Mouse (Mus musculus): ENCODE data around the gene Med18. TPM values are rescaled to one million over a fixed set of nuclear protein-coding genes. Genes with fewer than 3 reads are reported as not detected.

The Med18 gene
- polyA plus RNA-seq, 1 experiment from 2014 or later: 11.3 TPM

DNA sequence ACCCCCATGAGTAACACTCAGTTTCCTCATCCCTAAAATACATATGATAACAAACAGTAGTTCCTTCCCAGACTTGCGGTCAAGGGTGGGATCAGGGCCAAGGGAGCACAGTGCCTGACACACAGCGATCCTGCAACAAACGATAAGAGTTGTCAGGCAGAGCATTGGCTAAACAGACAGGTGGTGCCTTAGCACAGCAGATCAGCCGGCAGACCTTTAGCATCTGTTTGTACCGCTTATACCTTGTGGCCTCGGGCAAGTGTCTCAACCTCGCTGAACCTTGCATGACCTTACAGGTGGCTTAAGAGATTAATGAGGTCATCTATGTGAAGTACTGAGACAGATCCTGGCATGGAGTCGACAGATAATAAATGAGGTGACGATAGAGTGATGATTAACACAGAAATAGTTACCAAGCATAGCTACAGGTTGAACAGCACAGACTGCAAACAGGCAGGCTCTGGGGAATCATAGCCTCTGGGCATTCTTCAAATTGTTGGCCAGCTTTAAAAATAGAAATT is 35.6 kb downstream of the Med18 start:
- Histone ChIP-seq H3K27ac (ENCODE audit: low read length) (no peak overlapping the region), H3K27me3 (replicated peaks; ENCODE audit: insufficient read depth, low read length) (no peaks in the 10 kb centered on the region), H3K4me1 (ENCODE audit: insufficient read depth, low read depth, low read length) (no peaks in the 10 kb centered on the region), H3K4me3 (ENCODE audit: low read depth, low read length) (no peak overlapping the region), H3K4me2 (replicated peaks; ENCODE audit: low read depth, low read length) (no peak overlapping the region), H3K9me3 (ENCODE audit: low read length) (no peaks in the 10 kb centered on the region), H3K36me3 (ENCODE audit: insufficient read depth, low read length) (no peaks in the 10 kb centered on the region), H3K9ac (replicated peaks; ENCODE audit: low read depth) (no peak overlapping the region)
- TF ChIP-seq CTCF (IDR thresholded peaks at IDR 0.05) (no peak), EP300 (IDR thresholded peaks at IDR 0.05) (no peak)
- ATAC-seq: peak; percentile 19; the same call in 1 of the 2 replicates
- DNase-seq (ENCODE audit: low spot score): no peak
- WGBS: 15% methylated on average over 9 of the region's 9 CpGs

DNA sequence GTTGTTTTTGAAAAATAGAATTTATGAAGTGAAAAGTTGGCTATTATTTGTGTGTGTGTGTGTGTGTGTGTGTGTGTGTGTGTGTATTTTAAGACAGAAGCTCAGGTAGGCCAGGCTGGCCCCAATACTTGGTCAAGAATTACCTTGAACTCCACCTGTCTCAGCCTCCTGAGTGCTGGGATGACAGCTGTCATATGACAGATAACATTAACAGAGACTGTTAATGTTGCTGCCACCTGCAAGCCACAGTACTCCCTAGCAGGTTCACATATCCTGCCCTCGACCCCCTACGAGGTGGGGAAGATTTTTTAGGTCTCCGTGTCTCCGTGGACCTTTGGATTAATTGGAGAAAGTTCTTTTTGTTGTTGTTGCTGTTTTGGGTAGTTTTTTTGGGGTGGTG is 36.2 kb downstream of the Med18 start:
- H3K4me1 ChIP-seq (ENCODE audit: insufficient read depth, low read depth, low read length): no peaks in the 10 kb centered on the region
- no peaks in the 10 kb centered on the region for H3K36me3 ChIP-seq (ENCODE audit: insufficient read depth, low read length)
- ATAC-seq: no peak
- no peaks in the 10 kb centered on the region for H3K27me3 ChIP-seq (replicated peaks; ENCODE audit: insufficient read depth, low read length)
- no peak overlapping the region for H3K4me2 ChIP-seq (replicated peaks; ENCODE audit: low read depth, low read length)
- no peak overlapping the region for H3K4me3 ChIP-seq (ENCODE audit: low read depth, low read length)
- H3K9me3 ChIP-seq (ENCODE audit: low read length): no peaks in the 10 kb centered on the region
- no peak for DNase-seq (ENCODE audit: low spot score)
- 73% methylated on average over 4 of the region's 4 CpGs for WGBS
- no peak overlapping the region for H3K9ac ChIP-seq (replicated peaks; ENCODE audit: low read depth)
- H3K27ac ChIP-seq (ENCODE audit: low read length): no peak overlapping the region
- TF ChIP-seq EP300 (IDR thresholded peaks at IDR 0.05) (no peak), CTCF (IDR thresholded peaks at IDR 0.05) (no peak)

DNA sequence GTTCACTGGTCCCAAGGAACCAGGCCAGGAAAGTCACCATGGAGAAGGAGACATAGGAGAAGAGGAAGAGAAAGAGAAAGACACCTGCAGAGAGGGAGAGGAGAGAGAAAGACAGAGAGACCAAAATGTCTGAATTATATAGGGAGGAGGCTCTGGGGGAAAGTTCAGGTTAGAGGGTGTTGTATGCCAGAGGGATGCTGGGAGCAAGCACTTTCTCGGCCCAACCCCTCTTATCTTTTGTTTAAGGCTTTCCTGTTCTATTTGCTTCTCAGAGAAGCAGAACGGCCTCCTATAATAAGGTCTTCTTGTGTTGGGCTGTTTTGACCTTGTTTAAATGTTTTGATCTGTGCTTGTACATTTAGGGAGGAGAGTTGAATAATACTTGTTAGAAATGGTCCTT is 37.7 kb downstream of the Med18 start:
- Histone ChIP-seq H3K27me3 (replicated peaks; ENCODE audit: insufficient read depth, low read length) (no peaks in the 10 kb centered on the region), H3K9me3 (ENCODE audit: low read length) (no peaks in the 10 kb centered on the region), H3K4me1 (ENCODE audit: insufficient read depth, low read depth, low read length) (peaks cover 1% of the 10 kb centered on the region), H3K4me3 (ENCODE audit: low read depth, low read length) (no peak overlapping the region), H3K27ac (ENCODE audit: low read length) (no peak overlapping the region), H3K4me2 (replicated peaks; ENCODE audit: low read depth, low read length) (no peak overlapping the region), H3K36me3 (ENCODE audit: insufficient read depth, low read length) (no peaks in the 10 kb centered on the region), H3K9ac (replicated peaks; ENCODE audit: low read depth) (no peak overlapping the region)
- no peak for ATAC-seq
- TF ChIP-seq EP300 (IDR thresholded peaks at IDR 0.05) (no peak), CTCF (IDR thresholded peaks at IDR 0.05) (no peak)
- DNase-seq (ENCODE audit: low spot score): no peak
- 35% methylated on average over 2 of the region's 2 CpGs for WGBS

DNA sequence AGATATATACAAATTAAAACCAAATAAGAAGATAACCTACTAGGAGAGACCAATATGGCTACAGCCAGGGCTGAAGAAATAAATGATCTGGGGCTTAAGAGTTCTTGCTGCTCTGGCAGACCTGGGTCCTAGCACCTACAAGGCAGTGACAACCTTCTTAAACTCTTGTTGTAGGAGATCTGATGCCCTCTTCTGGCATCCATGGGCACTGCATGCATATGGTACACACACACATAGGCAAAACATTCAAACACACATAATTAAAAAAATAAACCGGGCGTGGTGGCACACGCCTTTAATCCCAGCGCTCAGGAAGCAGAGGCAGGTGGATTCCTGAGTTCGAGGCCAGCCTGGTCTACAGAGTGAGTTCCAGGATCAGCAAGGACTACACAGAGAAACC is 39.0 kb downstream of the Med18 start:
- H3K27me3 ChIP-seq (replicated peaks; ENCODE audit: insufficient read depth, low read length): no peaks in the 10 kb centered on the region
- WGBS: 93% methylated on average over 5 of the region's 5 CpGs
- H3K9ac ChIP-seq (replicated peaks; ENCODE audit: low read depth): no peak overlapping the region
- ATAC-seq (no peak), DNase-seq (ENCODE audit: low spot score) (no peak)
- no peaks in the 10 kb centered on the region for H3K36me3 ChIP-seq (ENCODE audit: insufficient read depth, low read length)
- no peak overlapping the region for H3K4me3 ChIP-seq (ENCODE audit: low read depth, low read length)
- no peak overlapping the region for H3K27ac ChIP-seq (ENCODE audit: low read length)
- no peaks in the 10 kb centered on the region for H3K9me3 ChIP-seq (ENCODE audit: low read length)
- peaks cover 6% of the 10 kb centered on the region for H3K4me1 ChIP-seq (ENCODE audit: insufficient read depth, low read depth, low read length)
- H3K4me2 ChIP-seq (replicated peaks; ENCODE audit: low read depth, low read length): no peak overlapping the region
- TF ChIP-seq CTCF (IDR thresholded peaks at IDR 0.05) (peak; percentile 22; the same call in 1 of the 2 replicates), EP300 (IDR thresholded peaks at IDR 0.05) (no peak)

DNA sequence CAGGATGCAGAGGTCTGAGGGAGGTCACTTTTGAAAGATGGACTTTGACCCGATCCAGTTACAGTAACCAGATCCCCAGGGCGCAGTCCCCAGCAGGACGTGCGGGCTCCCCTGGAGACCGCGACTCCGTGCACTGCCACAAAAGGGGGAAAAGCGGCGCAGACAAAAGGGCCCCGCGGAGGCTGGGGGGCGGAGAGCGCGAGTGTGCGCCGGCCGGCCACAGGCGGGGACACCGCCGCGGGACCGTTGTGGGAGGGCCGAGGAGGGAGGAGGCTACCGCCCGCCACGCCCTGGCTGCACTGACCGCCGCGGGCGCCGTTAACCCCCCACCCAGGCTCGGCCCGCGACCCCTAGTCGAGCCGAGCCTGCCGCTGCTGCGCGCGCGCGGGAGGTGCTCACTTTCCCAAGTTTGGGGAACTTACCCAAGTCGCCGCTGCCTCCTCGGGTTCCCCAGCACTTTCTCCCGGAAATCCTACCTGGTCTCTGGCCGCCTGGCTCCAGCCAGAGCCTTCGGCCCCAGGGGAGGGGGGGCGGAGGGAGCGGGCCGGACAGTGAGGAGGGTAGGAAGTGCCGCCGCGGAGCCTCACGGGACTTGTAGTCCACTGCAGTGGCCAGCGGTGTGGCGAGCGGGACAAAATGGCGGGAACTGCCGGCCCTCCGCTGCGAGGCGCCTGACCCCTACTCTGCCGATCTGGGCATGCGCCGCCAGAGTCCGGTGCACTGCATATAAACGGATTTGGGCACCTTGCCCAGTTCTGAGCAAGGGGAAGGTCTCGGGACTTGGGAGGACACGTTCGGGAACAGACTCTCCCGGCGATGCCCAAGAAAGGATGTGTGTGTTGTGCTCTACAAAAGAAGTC is 41.6 kb downstream of the Med18 start, which contains the start of gene Phactr4:
Phactr4 (minus strand) TSS at position 567 of the 860 bp plus-strand sequence.
- under 1% methylated on average over 58 of the region's 73 CpGs for WGBS
- Histone ChIP-seq H3K27me3 (replicated peaks; ENCODE audit: insufficient read depth, low read length) (no peaks in the 10 kb centered on the region), H3K36me3 (ENCODE audit: insufficient read depth, low read length) (no peaks in the 10 kb centered on the region), H3K4me2 (replicated peaks; ENCODE audit: low read depth, low read length) (peak within 1 kb of the TSS; percentile 59), H3K27ac (ENCODE audit: low read length) (peak within 1 kb of the TSS; percentile 97), H3K4me3 (ENCODE audit: low read depth, low read length) (peak within 1 kb of the TSS; percentile 89), H3K9me3 (ENCODE audit: low read length) (no peaks in the 10 kb centered on the region), H3K4me1 (ENCODE audit: insufficient read depth, low read depth, low read length) (peaks cover 6% of the 10 kb centered on the region), H3K9ac (replicated peaks; ENCODE audit: low read depth) (peak within 1 kb of the TSS; percentile 74)
- TF ChIP-seq CTCF (IDR thresholded peaks at IDR 0.05) (no peak), EP300 (IDR thresholded peaks at IDR 0.05) (no peak)
- ATAC-seq: peak; percentile 99
- DNase-seq (ENCODE audit: low spot score): peak; percentile 99

DNA sequence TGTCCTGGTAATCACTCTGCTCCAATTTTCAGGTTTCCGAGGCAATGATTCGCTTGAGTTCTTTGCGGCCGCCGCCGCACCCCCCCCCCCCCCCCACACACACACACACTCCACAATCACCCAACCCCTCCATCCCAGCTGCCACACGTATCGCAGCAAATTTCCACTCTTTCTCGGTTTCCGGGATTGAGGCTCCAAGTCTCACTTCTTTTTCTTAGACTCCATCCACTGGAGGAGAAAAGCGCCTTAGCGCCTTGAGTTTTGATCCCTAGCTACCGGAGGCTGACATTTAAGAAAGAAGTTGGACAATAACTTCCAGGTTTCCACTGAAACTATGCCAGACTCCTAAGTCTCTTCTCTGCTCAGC is 42.2 kb downstream of the Med18 start:
- Histone ChIP-seq H3K4me1 (ENCODE audit: insufficient read depth, low read depth, low read length) (peaks cover 9% of the 10 kb centered on the region), H3K4me3 (ENCODE audit: low read depth, low read length) (peak overlapping the region; percentile 89), H3K27ac (ENCODE audit: low read length) (peak overlapping the region; percentile 97), H3K9me3 (ENCODE audit: low read length) (no peaks in the 10 kb centered on the region), H3K4me2 (replicated peaks; ENCODE audit: low read depth, low read length) (peak overlapping the region; percentile 59), H3K36me3 (ENCODE audit: insufficient read depth, low read length) (no peaks in the 10 kb centered on the region), H3K9ac (replicated peaks; ENCODE audit: low read depth) (peak overlapping the region; percentile 74), H3K27me3 (replicated peaks; ENCODE audit: insufficient read depth, low read length) (no peaks in the 10 kb centered on the region)
- WGBS: under 1% methylated on average over 11 of the region's 13 CpGs
- TF ChIP-seq CTCF (IDR thresholded peaks at IDR 0.05) (no peak), EP300 (IDR thresholded peaks at IDR 0.05) (no peak)
- peak; percentile 56 for DNase-seq (ENCODE audit: low spot score)
- no peak for ATAC-seq

Measured in lung, postnatal 0 days (tissue).